Mouse (Mus musculus) gastrocnemius, postnatal 4 days (tissue): Measurements from ENCODE around the gene Nod1. TPM values are rescaled to one million over a fixed set of nuclear protein-coding genes. Genes with fewer than 3 reads are reported as not detected.
"Not testable (repeated sequence)": the region's sequence is repeated elsewhere in the genome, so short reads cannot be mapped to it uniquely, and the experiment has no call there.

Experiments
- DNase-seq, 2 experiments: peaks; one replicate each; pipeline ENCODE4 v3.0.0; 2021 to 2022; ENCODE audit warnings: low spot score in 2 of 2, mixed read lengths in 2 of 2
- total RNA-seq, 2 experiments: library from RNA; stranded (reverse); gene quantifications; 2 replicates each; pipeline ENCODE4 v1.2.3; 2021

Nod1 gene
- total RNA-seq, 2 experiments from 2014 or later: 9.2 to 9.3 TPM

- DNase-seq: no peak
Observed at GRCm38 (mm10) chr6:54984096-54984495, 11.7 kb upstream of the Nod1 start.

- no peak for DNase-seq
Observed at GRCm38 (mm10) chr6:54983526-54984050, 11.2 kb upstream of the Nod1 start.

- DNase-seq: no peak
Observed at GRCm38 (mm10) chr6:54979426-54979825, 7.0 kb upstream of the Nod1 start.

- no peak for DNase-seq
Observed at GRCm38 (mm10) chr6:54975616-54976015, 3.2 kb upstream of the Nod1 start.

- no peak for DNase-seq
Observed at GRCm38 (mm10) chr6:54974501-54974900, 2.1 kb upstream of the Nod1 start.

GRCm38 (mm10) chr6:54972929-54973211 is 458 bp upstream of the Nod1 start:
- no peak for DNase-seq

GRCm38 (mm10) chr6:54971731-54972110 is 691 bp downstream of the Nod1 start:
- DNase-seq: no peak

- DNase-seq: no peak
Observed at GRCm38 (mm10) chr6:54970506-54970905, 1.9 kb downstream of the Nod1 start.

GRCm38 (mm10) chr6:54969801-54970200 is 2.6 kb downstream of the Nod1 start:
- DNase-seq: no peak

- DNase-seq: no peak
Observed at GRCm38 (mm10) chr6:54967591-54967990, 4.8 kb downstream of the Nod1 start.

GRCm38 (mm10) chr6:54965234-54965633 is 7.2 kb downstream of the Nod1 start:
- DNase-seq: no peak

- DNase-seq: no peak
Observed at GRCm38 (mm10) chr6:54964755-54965154, 7.7 kb downstream of the Nod1 start.

- no peak for DNase-seq
Observed at GRCm38 (mm10) chr6:54963599-54963998, 8.8 kb downstream of the Nod1 start.

- no peak for DNase-seq
Observed at GRCm38 (mm10) chr6:54957655-54958054, 14.8 kb downstream of the Nod1 start.

GRCm38 (mm10) chr6:54956425-54956824 is 16.0 kb downstream of the Nod1 start:
- no peak for DNase-seq

GRCm38 (mm10) chr6:54955949-54956348 is 16.5 kb downstream of the Nod1 start:
- DNase-seq: no peak

- no peak for DNase-seq
Observed at GRCm38 (mm10) chr6:54954659-54955414, 17.6 kb downstream of the Nod1 start.

- DNase-seq: not testable (repeated sequence)
Observed at GRCm38 (mm10) chr6:54953399-54953798, 19.0 kb downstream of the Nod1 start.

GRCm38 (mm10) chr6:54952542-54952941 is 19.9 kb downstream of the Nod1 start:
- DNase-seq: no peak

- DNase-seq: no peak
Observed at GRCm38 (mm10) chr6:54948682-54949081, 23.7 kb downstream of the Nod1 start.

GRCm38 (mm10) chr6:54946241-54946953 is 26.0 kb downstream of the Nod1 start:
- no peak for DNase-seq

- no peak for DNase-seq
Observed at GRCm38 (mm10) chr6:54944551-54944950, 27.9 kb downstream of the Nod1 start.

- DNase-seq: no peak
Observed at GRCm38 (mm10) chr6:54943753-54944152, 28.7 kb downstream of the Nod1 start.
